Mouse (Mus musculus): ENCODE measurements at regions not wholly inside any gene's neighbourhood (a gene's known extent, or its start where the extent isn't known, plus 50 kb on each side); places are given as distances from the start of the nearest gene placed in this dataset.

DNA sequence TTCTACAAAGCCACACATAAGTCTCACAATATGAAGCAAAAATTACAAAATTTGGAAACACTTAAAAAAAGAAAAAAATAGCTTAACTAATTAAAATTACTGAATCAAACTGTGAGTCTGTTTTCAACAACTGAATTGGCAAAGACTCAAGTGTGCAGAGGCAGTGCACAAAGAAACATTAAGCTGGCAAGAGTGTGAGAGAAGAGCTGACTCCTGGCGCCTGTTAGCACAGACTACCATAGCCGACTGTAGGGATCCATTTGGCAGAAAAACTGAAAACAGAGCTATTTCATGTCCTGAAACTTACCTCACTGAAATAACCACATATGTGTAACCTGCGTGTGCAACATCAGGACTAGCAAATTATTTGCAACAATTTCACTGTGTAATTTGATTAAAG, 746.4 kb upstream of the Cypt12 start:
- no peak for DNase-seq (ENCODE audit: low spot score in 2 of 2)

GRCm38 (mm10) chr3:17214031-17214430, 734.2 kb upstream of the Cypt12 start:
- DNase-seq (ENCODE audit: low spot score in 2 of 2) = no peak

GRCm38 (mm10) chr3:17216825-17217224, 731.4 kb upstream of the Cypt12 start:
- no peak for DNase-seq (ENCODE audit: low spot score in 2 of 2)

GRCm38 (mm10) chr3:17238407-17238806, 709.8 kb upstream of the Cypt12 start:
- no peak for DNase-seq (ENCODE audit: low spot score in 2 of 2)

DNA sequence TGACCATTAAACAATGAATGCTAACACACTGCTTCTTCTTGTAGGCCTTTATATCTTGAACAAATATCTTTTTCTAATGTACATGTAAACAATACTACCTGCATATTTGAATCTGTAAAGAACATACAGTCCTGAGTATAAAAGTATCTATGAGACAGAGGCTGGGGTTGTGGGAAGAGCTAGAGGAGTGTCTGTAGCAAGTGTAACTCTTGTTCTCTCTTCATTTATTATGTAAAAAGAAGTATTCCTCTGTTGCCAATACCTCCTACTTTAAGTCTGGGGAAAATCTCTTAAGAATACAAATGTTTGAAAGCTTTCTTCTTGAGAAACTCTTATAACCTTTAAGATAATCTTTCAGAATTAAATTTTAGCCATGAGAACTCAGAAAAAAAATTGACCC, 689.8 kb upstream of the Cypt12 start:
- no peak for DNase-seq (ENCODE audit: low spot score in 2 of 2)

DNA sequence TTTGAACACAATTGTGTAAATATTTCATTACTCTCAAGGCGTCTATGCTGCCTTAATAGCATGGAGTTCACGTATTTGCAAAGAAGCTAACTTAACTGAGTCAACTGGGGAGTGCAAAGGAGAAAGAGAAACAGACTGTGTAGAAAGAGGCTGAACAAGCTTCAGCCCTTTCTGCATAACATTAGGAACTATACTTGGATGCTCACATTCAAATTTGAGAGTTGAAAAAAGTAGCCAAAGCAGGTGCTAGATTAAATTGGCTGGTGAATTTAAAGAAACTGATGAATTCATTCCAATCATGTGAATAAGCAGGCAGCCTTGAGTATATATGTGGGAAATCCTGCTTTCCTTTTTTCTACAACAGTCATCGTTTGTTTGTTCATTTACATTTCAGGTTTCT, 689.1 kb upstream of the Cypt12 start:
- DNase-seq (ENCODE audit: low spot score in 2 of 2) = no peak

GRCm38 (mm10) chr3:17281231-17281630, 667.0 kb upstream of the Cypt12 start:
- no peak for DNase-seq (ENCODE audit: low spot score in 2 of 2)

DNA sequence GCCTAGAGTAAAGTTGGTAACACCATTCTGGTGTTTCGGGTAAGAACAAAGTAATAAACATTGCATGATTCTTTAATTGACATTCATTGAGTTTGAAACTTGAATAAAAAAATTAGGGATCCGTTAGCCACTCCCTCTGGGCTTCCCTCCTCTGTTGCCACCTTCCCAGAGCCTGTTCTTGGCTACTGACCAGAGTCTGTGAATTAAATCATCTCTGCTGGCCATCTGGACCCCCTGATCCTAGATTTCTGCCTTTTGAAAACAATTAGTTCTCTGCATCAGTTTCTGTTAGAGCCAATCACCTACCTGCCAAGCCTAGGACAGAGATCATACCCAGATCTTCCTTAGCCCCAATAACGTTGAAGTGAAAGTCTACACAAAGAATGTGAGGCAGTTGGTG, 665.3 kb upstream of the Cypt12 start:
- DNase-seq (ENCODE audit: low spot score in 2 of 2) = no peak

DNA sequence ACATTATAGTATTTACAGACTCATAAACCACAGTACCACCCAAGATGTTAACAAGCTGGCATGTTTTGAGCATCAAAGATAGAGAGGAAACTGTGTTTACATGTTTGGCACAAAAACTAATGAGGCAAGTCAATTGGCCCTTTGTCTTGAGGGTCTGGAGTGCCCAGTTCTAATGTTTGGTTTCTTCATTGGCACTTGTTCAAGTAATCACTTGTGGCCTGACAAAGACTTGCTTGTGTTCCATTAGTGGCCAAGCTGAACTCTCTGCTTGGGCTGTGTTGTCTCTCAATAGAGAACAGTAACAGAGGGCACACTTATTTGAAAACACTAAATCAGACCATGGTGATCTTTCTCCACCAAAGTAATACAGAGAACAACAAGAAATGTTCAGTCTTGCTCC, 630.7 kb upstream of the Cypt12 start:
- DNase-seq (ENCODE audit: low spot score in 2 of 2) = no peak

DNA sequence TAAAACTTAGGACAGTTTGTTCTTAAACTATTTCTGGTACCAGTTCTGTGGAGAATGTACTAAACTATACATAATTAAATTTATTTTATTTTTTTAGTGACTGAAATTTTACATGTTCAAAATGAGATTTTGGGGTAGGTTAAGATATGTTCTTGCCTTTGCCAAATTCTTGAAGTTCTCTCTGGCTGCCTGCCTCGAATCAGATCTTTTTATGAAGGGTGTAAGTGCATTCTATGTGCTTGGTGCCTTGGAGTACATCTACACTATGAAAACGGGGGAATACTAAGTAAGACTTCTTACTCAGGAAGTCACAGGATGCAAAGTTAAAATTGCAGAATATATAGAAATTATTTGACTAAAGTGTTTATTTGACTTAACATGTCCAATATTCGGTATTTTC, 629.8 kb upstream of the Cypt12 start:
- no peak for DNase-seq (ENCODE audit: low spot score in 2 of 2)

DNA sequence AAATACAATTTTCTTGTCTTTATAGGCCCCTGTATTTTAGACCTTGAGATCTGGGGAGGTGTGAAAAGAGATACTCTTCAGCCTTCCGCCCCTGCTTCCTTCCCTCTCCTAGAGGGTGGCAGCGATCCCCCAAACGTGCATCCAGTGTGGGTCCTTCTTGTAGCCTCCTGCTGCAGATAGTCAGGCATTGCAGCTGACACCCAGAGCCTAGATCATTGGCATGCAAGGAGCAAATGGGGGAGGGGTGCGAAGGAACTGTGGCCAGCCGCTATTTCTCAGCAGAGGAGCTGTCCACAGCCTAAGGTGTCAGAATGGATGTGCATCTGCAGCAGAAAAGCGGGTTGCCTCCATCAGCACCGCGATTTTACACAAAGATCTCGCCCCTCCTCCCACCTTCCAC, 629.0 kb upstream of the Cypt12 start:
- peak; percentile 22 to 27 for DNase-seq (ENCODE audit: low spot score in 2 of 2)

DNA sequence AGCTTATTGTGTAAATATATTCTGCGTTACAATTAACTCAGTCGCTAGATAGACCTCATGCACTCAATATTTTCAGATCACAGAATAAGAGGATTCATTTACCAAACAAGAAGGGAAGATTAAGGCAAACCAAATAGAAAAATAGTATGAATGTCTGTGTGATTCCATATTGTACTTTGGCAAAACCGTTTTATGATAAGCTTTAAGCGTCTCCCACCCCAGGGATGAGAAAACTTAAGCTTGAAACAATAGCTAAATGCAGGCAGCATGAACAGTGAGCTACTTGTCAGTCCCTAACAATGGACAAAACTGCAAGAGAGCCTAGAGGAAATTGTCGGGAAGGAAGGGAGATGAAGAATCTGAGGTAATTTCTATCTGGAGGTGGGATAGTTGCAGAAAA, 628.3 kb upstream of the Cypt12 start:
- DNase-seq (ENCODE audit: low spot score in 2 of 2) = no peak

DNA sequence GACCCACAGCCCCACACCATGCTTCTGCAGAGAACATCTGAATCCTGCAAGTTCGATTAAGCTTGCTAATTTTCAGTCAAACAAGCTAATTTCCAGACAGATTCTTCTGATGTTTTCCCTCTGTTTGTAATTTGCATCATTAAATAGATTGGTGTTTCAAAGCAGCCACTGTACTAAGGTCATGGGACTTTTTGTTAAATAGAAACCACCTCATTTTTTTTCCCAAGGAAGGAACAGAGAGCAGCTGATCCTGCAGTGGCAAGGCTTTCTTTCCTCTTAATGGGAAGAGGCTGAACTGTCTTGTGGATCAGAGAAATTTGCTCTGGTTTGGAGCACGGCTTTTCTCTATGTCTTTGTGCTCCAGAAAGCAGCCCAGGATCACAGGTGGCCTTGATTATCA, 625.9 kb upstream of the Cypt12 start:
- no peak for DNase-seq (ENCODE audit: low spot score in 2 of 2)

DNA sequence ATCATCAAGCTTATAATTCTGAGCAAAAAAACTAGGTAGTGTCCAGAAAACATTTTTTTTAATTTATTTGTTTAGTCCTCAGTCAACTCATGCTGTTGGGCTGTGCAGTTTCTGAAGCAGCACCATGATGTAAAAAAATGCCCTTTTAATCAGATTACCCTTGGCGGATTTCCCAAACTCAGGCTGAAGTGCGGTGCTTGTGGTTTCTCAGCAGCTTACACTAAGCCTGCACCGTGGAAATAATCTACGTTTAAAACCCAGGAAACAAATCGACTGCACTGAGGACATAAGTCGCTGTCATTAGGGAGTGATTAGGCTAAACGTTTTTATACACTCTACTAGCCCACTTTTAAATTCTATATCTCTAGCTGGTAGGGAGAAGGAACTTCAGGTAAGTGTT, 623.4 kb upstream of the Cypt12 start:
- no peak for DNase-seq (ENCODE audit: low spot score in 2 of 2)

DNA sequence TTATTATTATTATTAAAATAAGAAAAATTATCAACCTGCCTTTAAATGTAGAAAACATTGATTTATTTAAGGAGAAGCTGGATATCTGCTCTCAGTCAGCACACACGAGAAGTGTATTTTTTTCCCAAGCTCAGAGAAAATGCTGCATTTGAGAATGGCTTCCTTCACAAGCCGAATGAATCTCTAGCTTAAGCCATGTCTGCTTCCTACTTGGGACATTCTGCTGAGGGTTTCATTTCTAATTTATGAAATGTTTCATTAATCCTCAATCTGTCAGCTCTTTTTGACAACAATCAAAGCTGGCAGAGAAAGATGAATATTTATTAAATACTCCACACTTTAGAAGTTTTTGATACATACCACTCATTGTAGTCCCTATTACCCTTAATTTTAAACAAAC, 622.4 kb upstream of the Cypt12 start:
- no peak for DNase-seq (ENCODE audit: low spot score in 2 of 2)

GRCm38 (mm10) chr3:17326292-17326691, 621.9 kb upstream of the Cypt12 start:
- no peak for DNase-seq (ENCODE audit: low spot score in 2 of 2)

DNA sequence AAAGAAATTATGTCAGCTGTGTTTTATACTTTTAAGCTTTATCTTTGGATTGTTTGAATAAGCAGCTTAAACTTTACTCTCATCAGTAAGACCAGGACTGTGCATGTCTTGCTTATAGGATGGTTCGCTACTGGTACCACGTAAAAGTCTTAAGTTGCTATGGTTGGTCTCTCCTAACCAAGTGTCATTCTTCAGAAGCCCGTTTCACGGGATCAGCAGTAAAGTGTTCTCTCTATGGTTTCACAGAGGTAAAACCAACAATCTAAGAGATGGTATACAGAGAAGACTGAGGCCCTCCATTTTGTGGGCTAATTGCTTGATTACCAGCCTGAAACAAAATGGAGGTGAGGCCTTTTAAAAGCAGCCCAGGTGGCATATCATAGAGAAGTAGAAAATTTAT, 621.4 kb upstream of the Cypt12 start:
- no peak for DNase-seq (ENCODE audit: low spot score in 2 of 2)

DNA sequence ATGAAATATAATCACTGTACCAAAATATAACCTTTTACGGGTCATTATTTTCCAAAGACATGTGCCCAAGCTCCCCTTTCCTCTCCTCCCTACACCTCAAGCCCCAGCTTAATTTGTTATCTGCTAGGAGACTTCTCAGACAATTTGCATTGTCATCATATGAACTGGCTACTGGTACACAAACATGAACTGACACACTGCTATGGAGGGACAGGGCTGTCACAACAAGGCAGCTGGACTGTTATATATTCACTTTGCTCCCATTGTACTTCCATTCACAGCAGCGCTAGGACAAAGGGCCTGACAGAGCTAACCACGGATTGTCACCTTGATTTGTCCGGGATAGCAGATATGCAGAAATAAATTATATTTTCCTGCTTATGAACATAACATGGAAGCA, 620.5 kb upstream of the Cypt12 start:
- DNase-seq (ENCODE audit: low spot score in 2 of 2) = no peak

- no peak for DNase-seq (ENCODE audit: low spot score in 2 of 2)
Measured at GRCm38 (mm10) chr3:17329411-17329810, 618.8 kb upstream of the Cypt12 start.

DNA sequence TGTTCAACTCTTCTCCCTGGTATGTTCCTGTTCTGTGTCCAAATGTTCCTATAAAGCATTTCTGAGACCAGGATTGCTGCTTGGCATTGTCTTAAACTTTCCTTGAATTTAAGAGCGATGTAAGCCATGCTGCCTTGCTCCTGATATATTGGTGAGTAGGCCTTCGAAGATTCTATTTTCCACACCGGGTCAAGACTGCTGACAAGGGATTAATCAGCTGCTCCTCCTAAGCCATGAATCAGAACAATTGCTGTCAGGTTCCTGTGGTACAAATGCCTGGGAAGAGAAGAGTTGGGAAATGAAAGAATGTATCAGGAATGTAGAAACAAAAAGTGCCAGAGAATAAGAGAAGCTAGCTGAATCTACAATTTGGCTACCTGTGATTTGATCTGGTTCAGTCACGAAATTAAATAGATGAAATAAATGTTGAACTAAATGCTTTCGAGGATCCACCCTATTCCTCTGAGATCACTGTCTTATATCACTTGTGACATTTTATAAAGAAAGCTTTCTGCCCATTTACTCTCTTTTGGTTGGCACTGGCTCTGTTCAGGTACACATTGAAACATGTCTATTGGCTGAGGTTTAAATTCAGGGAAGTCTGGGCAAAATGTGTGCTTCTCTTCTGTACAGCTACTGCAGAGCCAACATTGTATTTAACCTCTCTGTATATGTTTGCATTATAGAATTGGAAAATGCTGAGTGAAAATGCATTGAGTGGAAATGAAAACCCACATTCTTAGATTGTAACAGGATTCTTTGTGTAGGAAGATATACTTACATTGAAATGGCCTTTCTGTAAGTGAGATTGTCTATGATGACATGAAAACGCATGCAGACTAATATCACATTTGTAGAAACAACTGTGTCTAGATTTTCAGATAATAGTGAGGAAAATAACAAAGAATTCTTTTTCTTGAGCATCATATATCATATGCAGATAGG, 617.5 kb upstream of the Cypt12 start:
- no peak for DNase-seq (ENCODE audit: low spot score in 2 of 2)

DNA sequence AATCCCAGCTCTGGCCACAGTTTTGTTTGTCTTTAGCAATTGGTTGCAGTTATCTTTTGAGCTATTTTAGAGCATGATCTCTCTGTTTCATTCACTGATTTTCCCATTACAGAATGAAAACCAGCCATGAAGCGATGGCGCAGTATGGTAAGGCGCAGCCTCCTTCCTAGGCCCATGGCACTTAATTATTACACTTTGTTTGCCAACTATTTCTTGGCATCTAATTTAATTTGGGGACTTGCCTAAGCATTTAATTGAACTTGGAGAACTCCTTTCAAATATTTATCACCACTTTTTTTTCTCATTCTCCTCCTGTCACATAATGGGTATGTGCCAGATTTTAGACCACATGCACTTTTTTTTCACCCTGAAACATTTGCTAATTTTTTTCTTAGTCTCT, 588.0 kb upstream of the Cypt12 start:
- no peak for DNase-seq (ENCODE audit: low spot score in 2 of 2)
